Mouse (Mus musculus): ENCODE measurements around the gene R3hdm1.

DNA sequence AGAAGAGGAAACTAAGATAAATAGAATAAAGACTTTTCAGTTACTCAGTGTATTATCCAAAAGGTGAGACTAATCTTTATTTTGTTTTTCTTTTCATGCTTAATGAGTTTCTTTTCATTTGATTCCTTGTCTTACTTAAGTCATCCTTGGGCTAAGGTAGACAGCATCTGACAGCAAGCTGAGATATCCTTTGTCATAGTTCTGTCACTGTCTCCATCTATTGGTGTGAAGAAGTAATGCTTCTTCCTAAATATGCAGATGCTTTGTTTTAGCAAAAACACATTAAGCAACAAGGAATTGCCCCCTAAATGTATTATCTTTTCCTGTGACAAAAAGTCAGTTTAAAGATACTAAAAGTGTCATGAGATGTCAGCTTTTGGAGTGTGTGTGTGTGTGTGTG is 37.9 kb downstream of the R3hdm1 start:
- peak in 1 of 2 experiments; percentile 63; a peak in 2 of 4 replicates for TF ChIP-seq CTCF (conservative IDR thresholded peaks at IDR 0.05 in 1 of 2, IDR thresholded peaks at IDR 0.05 in 1 of 2; ENCODE audit: low read depth in 2 of 2, low read length in 2 of 2)
- TF ChIP-seq NRF1 (IDR thresholded peaks at IDR 0.05; ENCODE audit: low read depth, low read length) = no peak
